ENCODE assay signal across 15 mouse cellular contexts in the genomic region with DNA sequence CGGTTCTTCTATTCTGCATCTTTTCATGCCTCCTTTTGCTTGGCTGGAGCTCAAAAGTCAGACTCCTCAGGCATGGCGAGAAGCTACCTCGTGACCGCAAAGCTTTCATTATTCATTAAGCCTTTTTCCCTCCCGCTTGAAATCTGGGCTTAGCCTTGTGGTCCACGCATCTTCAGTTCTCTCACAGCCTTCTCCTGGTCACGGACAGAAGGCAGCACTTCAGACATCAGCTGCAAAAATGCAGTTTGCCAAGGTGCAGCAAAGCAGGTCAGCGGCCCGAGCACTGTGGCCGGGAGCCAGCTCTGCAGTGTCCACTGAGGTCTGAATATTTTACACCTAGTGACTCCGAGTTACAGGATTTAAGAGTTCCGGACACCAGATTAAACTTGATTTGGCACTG. TPM values are rescaled to one million over a fixed set of nuclear protein-coding genes. Genes with fewer than 3 reads are reported as not detected.
A peak's percentile ranks its signal among the peaks of the same experiment; 100 is the strongest.
DNase-seq lines count a peak whose midpoint lies in the region; ATAC-seq lines count a peak whose summit lies in the region.
"Had no signal": no experiment of that assay in that cellular context is flagged by ENCODE, and none has a peak within 500 bp of the region (broad histone marks: within the 10 kb centered on the region; RNA-seq: fewer than 3 reads in every experiment).

No protein-coding gene starts in this region.

- peak overlapping the region; percentile 30; the same call in 1 of the 2 replicates for H3K27ac ChIP-seq in midbrain, embryonic 12.5 days (replicated peaks)
- H3K27ac ChIP-seq: stomach, embryonic 15.5 days had no signal

- DNase-seq in cerebellum, adult 18-20 months: peak; percentile 38 to 55
- peak; percentile 40 for DNase-seq in cerebellum, adult 9-11 months
- DNase-seq in kidney, adult 8-10 months: peak; percentile 68 to 77
- DNase-seq in natural killer cell, adult 2 months (ENCODE audit: low spot score in 2 of 2): no peak
- no peak for DNase-seq in heart, postnatal 25 days (ENCODE audit: low spot score)
- DNase-seq in heart, postnatal 36 days: no peak
- DNase-seq: adrenal gland, postnatal 36 days; lung, embryonic 14.5 days; right cerebral cortex, postnatal 4 days had no signal

- H3K9me3 ChIP-seq in midbrain, embryonic 12.5 days: no peaks in the 10 kb centered on the region
- H3K9me3 ChIP-seq: megakaryocyte, embryonic 14.5 days; stomach, embryonic 15.5 days had no signal

- no peak overlapping the region for H3K9ac ChIP-seq in midbrain, embryonic 12.5 days (replicated peaks)
- H3K9ac ChIP-seq: lung, embryonic 14.5 days; stomach, embryonic 15.5 days had no signal

- H3K27me3 ChIP-seq in midbrain, embryonic 12.5 days: no peaks in the 10 kb centered on the region
- H3K27me3 ChIP-seq: stomach, embryonic 15.5 days had no signal

- intact Hi-C loops in heart, postnatal 25 days (cut with DNase I): no loop called here
- intact Hi-C loops in heart, postnatal 36 days (cut with DNase I): no loop called here

- H3K4me2 ChIP-seq in midbrain, embryonic 12.5 days (replicated peaks): no peak overlapping the region
- H3K4me2 ChIP-seq: lung, embryonic 14.5 days; stomach, embryonic 15.5 days had no signal

- 54% methylated on average over 12 of the region's 12 CpGs for WGBS in midbrain, embryonic 12.5 days

- ATAC-seq in midbrain, embryonic 12.5 days (ENCODE audit: low FRiP score, low read depth): no peak

- no peaks in the 10 kb centered on the region for H3K36me3 ChIP-seq in midbrain, embryonic 12.5 days
- H3K36me3 ChIP-seq: stomach, embryonic 15.5 days had no signal

- H3K4me1 ChIP-seq in midbrain, embryonic 12.5 days: peaks cover 60% of the 10 kb centered on the region

- H3K4me3 ChIP-seq in midbrain, embryonic 12.5 days: no peak overlapping the region
- H3K4me3 ChIP-seq: erythroblast, embryonic 14.5 days; megakaryocyte, embryonic 14.5 days; stomach, embryonic 15.5 days had no signal

RNA-seq across cellular contexts. Expression of gene Cacng4, which starts 27.4 kb away (rescaled TPM):
- polyA plus RNA-seq in midbrain, embryonic 12.5 days (2016; fragmentation: Nextera tagmentation; extraction: Ambion mirVana): 26.3 and 27.1 TPM in 2 replicates
- under 1 TPM in 1 of 2 experiments, not detected in 1; 0.16 TPM for total RNA-seq in heart, postnatal 25 days (2021)
- total RNA-seq in heart, postnatal 36 days (2021): under 1 TPM in 1 of 2 experiments, not detected in 1; 0.08 TPM
- total RNA-seq: gastrocnemius, adult 18-20 months had no signal
- polyA plus RNA-seq: erythroblast, embryonic 14.5 days had no signal

RNA-seq across cellular contexts. Expression of gene Cacng1, which starts 50.6 kb away (rescaled TPM):
- 0.18 and 0.19 TPM in 2 replicates for polyA plus RNA-seq in midbrain, embryonic 12.5 days (2016; fragmentation: Nextera tagmentation; extraction: Ambion mirVana)
- not detected for total RNA-seq in heart, postnatal 25 days (2021)
- not detected for total RNA-seq in heart, postnatal 36 days (2021)
- total RNA-seq: layer of hippocampus, postnatal 14 days had no signal
- polyA plus RNA-seq: erythroblast, embryonic 14.5 days had no signal

Comparison
In these comparisons a context has a peak if more than half of its experiments do, and no peak if none do; other contexts are left out.
1. DNase-seq: peak in cerebellum, adult 18-20 months (2 of 2), cerebellum, adult 9-11 months (single experiment) and kidney, adult 8-10 months (2 of 2); none in natural killer cell, adult 2 months (0 of 2), heart, postnatal 25 days (single experiment) and heart, postnatal 36 days (0 of 2).